Mouse (Mus musculus): ENCODE measurements around the gene Zfp617. TPM values are rescaled to one million over a fixed set of nuclear protein-coding genes. Genes with fewer than 3 reads are reported as not detected.
"Not testable (repeated sequence)": the region's sequence is repeated elsewhere in the genome, so short reads cannot be mapped to it uniquely, and the experiment has no call there.

Gene Zfp617
- 10 to 100 TPM; 18.9 to 19.8 TPM for total RNA-seq (2021)
- long read RNA-seq, experiment 1, transcript Zfp617-201 (4 exons, 2,920 nt): major isoform, 5 of 15 reads
- long read RNA-seq, experiment 1, partial matches to known transcripts: 2 of 15 reads
- long read RNA-seq, experiment 1, other reads (novel, unspliced or antisense): 8 of 15 reads
- long read RNA-seq, experiment 2, transcript Zfp617-201 (4 exons, 2,920 nt): major isoform, 6 of 12 reads
- long read RNA-seq, experiment 2, partial matches to known transcripts: 0 of 12 reads
- long read RNA-seq, experiment 2, other reads (novel, unspliced or antisense): 6 of 12 reads

GRCm38 (mm10) chr8:71908309-71909261 is at the start of gene Zfp617, which contains the start of gene Zfp882:
Zfp617 (plus strand) TSS chr8:71908635.
Zfp882 (plus strand) TSS chr8:71908608.
- peak; percentile 90 for DNase-seq (ENCODE audit: low spot score)

- DNase-seq (ENCODE audit: low spot score): not testable (repeated sequence)
These were observed 46.9 kb upstream of the Zfp617 start for GRCm38 (mm10) chr8:71861551-71861950.

- DNase-seq (ENCODE audit: low spot score): not testable (repeated sequence)
These were observed 46.4 kb upstream of the Zfp617 start for GRCm38 (mm10) chr8:71862038-71862437.

GRCm38 (mm10) chr8:71881618-71882274 is 26.7 kb upstream of the Zfp617 start, which contains the start of gene Zfp709:
Zfp709 (plus strand) TSS chr8:71882019.
- DNase-seq (ENCODE audit: low spot score): peak; percentile 61

- DNase-seq (ENCODE audit: low spot score): not testable (repeated sequence)
These were observed 7.8 kb upstream of the Zfp617 start for GRCm38 (mm10) chr8:71900666-71901065.

- not testable (repeated sequence) for DNase-seq (ENCODE audit: low spot score)
These were observed 5.4 kb upstream of the Zfp617 start for GRCm38 (mm10) chr8:71903084-71903483.

GRCm38 (mm10) chr8:71906809-71907208 is 1.6 kb upstream of the Zfp617 start:
- DNase-seq (ENCODE audit: low spot score): no peak

- DNase-seq (ENCODE audit: low spot score): no peak
These were observed 607 bp upstream of the Zfp617 start for GRCm38 (mm10) chr8:71907798-71908257.

GRCm38 (mm10) chr8:71912286-71912685 is 3.9 kb downstream of the Zfp617 start:
- DNase-seq (ENCODE audit: low spot score): no peak

- DNase-seq (ENCODE audit: low spot score): peak; percentile 96
These were observed 14.3 kb downstream of the Zfp617 start for GRCm38 (mm10) chr8:71922567-71923401.

GRCm38 (mm10) chr8:71925791-71926190 is 17.4 kb downstream of the Zfp617 start:
- no peak for DNase-seq (ENCODE audit: low spot score)

GRCm38 (mm10) chr8:71926551-71926950 is 18.1 kb downstream of the Zfp617 start:
- no peak for DNase-seq (ENCODE audit: low spot score)

- no peak for DNase-seq (ENCODE audit: low spot score)
These were observed 19.3 kb downstream of the Zfp617 start for GRCm38 (mm10) chr8:71927779-71928178.

GRCm38 (mm10) chr8:71938037-71938436 is 29.6 kb downstream of the Zfp617 start:
- DNase-seq (ENCODE audit: low spot score): not testable (repeated sequence)

- DNase-seq (ENCODE audit: low spot score): no peak
These were observed 32.1 kb downstream of the Zfp617 start for GRCm38 (mm10) chr8:71940293-71941208.

GRCm38 (mm10) chr8:71941776-71942175 is 33.3 kb downstream of the Zfp617 start:
- no peak for DNase-seq (ENCODE audit: low spot score)

GRCm38 (mm10) chr8:71948624-71949023 is 40.2 kb downstream of the Zfp617 start:
- no peak for DNase-seq (ENCODE audit: low spot score)

- DNase-seq (ENCODE audit: low spot score): peak; percentile 98
These were observed 42.2 kb downstream of the Zfp617 start, which contains the start of gene Zfp961 for GRCm38 (mm10) chr8:71950482-71951221. Zfp961 (plus strand) TSS chr8:71951038.
